Mouse (Mus musculus) heart, postnatal 25 days (tissue): Measurements from ENCODE around the gene Gm5934. TPM values are rescaled to one million over a fixed set of nuclear protein-coding genes. Genes with fewer than 3 reads are reported as not detected.
"Not testable (repeated sequence)": the region's sequence is repeated elsewhere in the genome, so short reads cannot be mapped to it uniquely, and the experiment has no call there.

Experiments used
- DNase-seq: peaks from one replicate; pipeline ENCODE4 v3.0.0; 2022; ENCODE audit warnings: low spot score
- intact Hi-C: fragments of 180-260 bp; cut with DNase I; formaldehyde crosslinking; loops from one replicate; pipeline ENCODE4 v1.15.1; 2025
- total RNA-seq, 2 experiments: library from RNA; stranded (reverse); gene quantifications; 2 replicates each; pipeline ENCODE4 v1.2.3; 2021

Gene Gm5934
- not detected for total RNA-seq

- DNase-seq, intact Hi-C loops: not testable (repeated sequence)
Observed at GRCm38 (mm10) chrX:24500660-24501059, at the start of gene Gm5934. TSS of gene Gm5934 (minus strand) at chrX:24500760.

Other genes starting within 250 kb of the Gm5934 start
- gene Gm4297, start 74.1 kb upstream of the Gm5934 start, total RNA-seq, result not detected